Mouse (Mus musculus) liver, embryonic 14.5 days (tissue): ENCODE data around the gene Bcor. TPM values are rescaled to one million over a fixed set of nuclear protein-coding genes. Genes with fewer than 3 reads are reported as not detected.

Experiments used
- ATAC-seq: fragments of 200-750 bp; cut with Nextera tagmentation; 2 replicates; pipeline ENCODE4 v1.8.0; 2017; ENCODE audit warnings: moderate number of reproducible peaks, mild to moderate bottlenecking, moderate library complexity; ENCODE audit not compliant: insufficient read depth
- DNase-seq, 3 experiments: peaks; one replicate each; pipeline ENCODE4 v3.0.0-alpha.2; 2012 to 2013; ENCODE audit warnings: low read depth in 3 of 3, low spot score in 3 of 3
- H3K27ac ChIP-seq: fragments of 300-500 bp; sonication (generic); 2 replicates; pipeline ENCODE4 v1.5.1; 2014; ENCODE audit warnings: moderate library complexity, mild to moderate bottlenecking, control low read depth, inconsistent platforms
- H3K27me3 ChIP-seq: fragments of 300-500 bp; sonication (generic); 2 replicates; pipeline ENCODE4 v1.6.1; 2014; ENCODE audit warnings: mild to moderate bottlenecking, low read length, moderate library complexity; ENCODE audit not compliant: control insufficient read depth, insufficient read depth
- H3K36me3 ChIP-seq: fragments of 300-500 bp; sonication (generic); replicated peaks from 2 replicates; pipeline ENCODE4 v1.6.1; 2014; ENCODE audit warnings: low read depth; ENCODE audit not compliant: control insufficient read depth, insufficient read depth
- H3K4me1 ChIP-seq, 2 experiments: fragments of 200-500 bp in 1 of 2; fragments of 300-500 bp in 1 of 2; sonication (generic) in 1 of 2; replicated peaks; 2 replicates each; pipeline ENCODE4 v1.6.1; 2012 to 2014; ENCODE audit warnings: antibody characterized with exemption in 1 of 2, inconsistent platforms in 1 of 2, low read length in 1 of 2; ENCODE audit not compliant: control insufficient read depth in 2 of 2, insufficient read depth in 2 of 2
- H3K4me2 ChIP-seq: fragments of 300-500 bp; sonication (generic); 2 replicates; pipeline ENCODE4 v1.6.1; 2014; ENCODE audit warnings: low read depth, mild to moderate bottlenecking, control low read depth, moderate library complexity
- H3K4me3 ChIP-seq, 2 experiments: fragments of 200-500 bp in 1 of 2; fragments of 300-500 bp in 1 of 2; sonication (generic) in 1 of 2; 2 replicates each; pipeline ENCODE4 v1.5.1; 2012 to 2014; ENCODE audit warnings: low read depth in 2 of 2, low read length in 2 of 2, mild to moderate bottlenecking in 2 of 2, control low read depth in 1 of 2, inconsistent platforms in 1 of 2, moderate library complexity in 1 of 2; ENCODE audit not compliant: insufficient read depth in 1 of 2
- H3K9ac ChIP-seq: fragments of 300-500 bp; sonication (generic); replicated peaks from 2 replicates; pipeline ENCODE4 v1.6.1; 2014; ENCODE audit warnings: mild to moderate bottlenecking, control low read depth, moderate library complexity
- H3K9me3 ChIP-seq: fragments of 300-500 bp; sonication (generic); 2 replicates; pipeline ENCODE4 v1.6.1; 2016; ENCODE audit warnings: low read length, mixed read lengths; ENCODE audit not compliant: control insufficient read depth
- CTCF ChIP-seq: IDR thresholded peaks from 2 replicates; pipeline ENCODE4 v1.5.1; 2016; ENCODE audit warnings: antibody characterized with exemption, low read depth, control low read depth
- EP300 ChIP-seq: IDR thresholded peaks from 2 replicates; pipeline ENCODE4 v1.6.1; 2016; ENCODE audit warnings: antibody characterized with exemption, low read depth
- WGBS: fragments of 180-500 bp; shearing (Covaris S2); extraction: QIAGEN DNeasy Blood & Tissue Kit; methylation state at CpG from one replicate; pipeline ENCODE4 v1.1.7; 2014; ENCODE audit not compliant: insufficient replicate concordance; 5-methylcytosine and 5-hydroxymethylcytosine counted together
- polyA plus RNA-seq, 2 experiments: library from polyadenylated mRNA; depleted of rRNA in 1 of 2; stranded (reverse) in 1 of 2; unstranded in 1 of 2; fragments of >200 nt; fragmentation: Nextera tagmentation in 1 of 2; extraction: Ambion mirVana in 1 of 2; gene quantifications; 2 replicates each; pipeline versions ENCODE4 v1.2.1 to v1.2.3; 2012 to 2014

Bcor gene
- polyA plus RNA-seq (2012; rRNA removed) (3.5 and 4.6 TPM in 2 replicates), polyA plus RNA-seq (2014; fragmentation: Nextera tagmentation; extraction: Ambion mirVana) (4.7 TPM in 2 replicates)

DNA sequence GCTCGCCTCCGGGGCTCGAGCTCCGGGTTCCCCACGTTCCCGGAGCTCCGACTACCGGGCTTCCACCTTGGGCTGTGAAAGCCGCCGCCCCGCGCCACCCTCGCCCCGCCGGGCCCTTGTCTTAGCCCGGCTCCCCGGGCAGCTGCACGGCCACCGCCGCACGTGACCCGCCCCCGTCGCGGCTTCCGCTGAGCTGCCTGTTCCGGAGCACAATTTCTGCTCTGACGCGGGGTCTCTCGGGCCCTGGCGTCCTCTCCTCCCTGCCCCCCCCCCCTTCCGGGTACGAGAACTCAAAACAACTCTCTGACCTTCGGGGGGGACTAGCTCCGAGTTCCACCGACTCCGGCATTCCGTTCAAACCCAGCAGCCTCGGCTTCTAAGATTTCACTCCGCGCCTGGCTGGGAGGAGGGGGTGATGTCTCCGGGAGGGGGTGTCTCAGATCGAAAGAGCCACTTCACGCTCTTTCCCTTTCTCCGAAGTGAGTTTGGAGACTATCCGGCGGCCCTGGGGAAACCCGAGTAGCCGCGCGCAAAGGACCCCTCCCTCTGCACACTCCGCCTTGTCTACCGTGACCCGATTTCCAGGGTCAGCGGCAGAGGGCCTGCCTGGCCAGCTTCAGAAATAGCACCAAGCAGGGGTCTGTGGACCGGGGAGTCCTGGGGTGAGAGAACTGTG, at the start of gene Bcor:
Gene Bcor (minus strand): TSS at position 375 of the 676 bp plus-strand sequence.
- peak within 1 kb of the TSS; percentile 47 for H3K4me2 ChIP-seq
- 0 out of 4 replicates have a peak, but pooled peaks cover 0 to 2% of the 10 kb centered on the region in 2 experiments for H3K4me1 ChIP-seq
- no peak within 1 kb of the TSS for H3K9ac ChIP-seq
- TF ChIP-seq EP300 (no peak), CTCF (no peak)
- no peak for ATAC-seq
- H3K9me3 ChIP-seq: no peaks in the 10 kb centered on the region
- peak within 1 kb of the TSS; percentile 38 to 39 for H3K4me3 ChIP-seq
- H3K36me3 ChIP-seq: no peaks in the 10 kb centered on the region
- 5% methylated on average over 45 of the region's 56 CpGs for WGBS
- H3K27ac ChIP-seq: no peak within 1 kb of the TSS
- DNase-seq: no peak
- H3K27me3 ChIP-seq: peaks cover 57% of the 10 kb centered on the region

GRCm38 (mm10) chrX:12202951-12203350, 42.8 kb upstream of the Bcor start:
- no peak overlapping the region for H3K9ac ChIP-seq
- no peak overlapping the region for H3K27ac ChIP-seq
- H3K9me3 ChIP-seq: no peaks in the 10 kb centered on the region
- no peak for TF ChIP-seq CTCF
- TF ChIP-seq EP300: no peak
- no peak overlapping the region for H3K4me3 ChIP-seq
- DNase-seq (no peak), ATAC-seq (no peak)
- no peaks in the 10 kb centered on the region for H3K36me3 ChIP-seq
- H3K27me3 ChIP-seq: no peaks in the 10 kb centered on the region
- WGBS: 52% methylated on average over 3 of the region's 3 CpGs
- no peak overlapping the region for H3K4me2 ChIP-seq
- no peaks in the 10 kb centered on the region for H3K4me1 ChIP-seq

- ATAC-seq (no peak), DNase-seq (no peak)
- TF ChIP-seq EP300: no peak
- TF ChIP-seq CTCF: no peak
- WGBS: 68% methylated on average over 3 of the region's 3 CpGs
- H3K4me3 ChIP-seq: no peak overlapping the region
- H3K27me3 ChIP-seq: no peaks in the 10 kb centered on the region
- no peak overlapping the region for H3K9ac ChIP-seq
- no peak overlapping the region for H3K4me2 ChIP-seq
- H3K4me1 ChIP-seq: no peaks in the 10 kb centered on the region
- H3K27ac ChIP-seq: no peak overlapping the region
- H3K9me3 ChIP-seq: no peaks in the 10 kb centered on the region
- H3K36me3 ChIP-seq: no peaks in the 10 kb centered on the region
These were observed 41.0 kb upstream of the Bcor start for GRCm38 (mm10) chrX:12201111-12201510.

DNA sequence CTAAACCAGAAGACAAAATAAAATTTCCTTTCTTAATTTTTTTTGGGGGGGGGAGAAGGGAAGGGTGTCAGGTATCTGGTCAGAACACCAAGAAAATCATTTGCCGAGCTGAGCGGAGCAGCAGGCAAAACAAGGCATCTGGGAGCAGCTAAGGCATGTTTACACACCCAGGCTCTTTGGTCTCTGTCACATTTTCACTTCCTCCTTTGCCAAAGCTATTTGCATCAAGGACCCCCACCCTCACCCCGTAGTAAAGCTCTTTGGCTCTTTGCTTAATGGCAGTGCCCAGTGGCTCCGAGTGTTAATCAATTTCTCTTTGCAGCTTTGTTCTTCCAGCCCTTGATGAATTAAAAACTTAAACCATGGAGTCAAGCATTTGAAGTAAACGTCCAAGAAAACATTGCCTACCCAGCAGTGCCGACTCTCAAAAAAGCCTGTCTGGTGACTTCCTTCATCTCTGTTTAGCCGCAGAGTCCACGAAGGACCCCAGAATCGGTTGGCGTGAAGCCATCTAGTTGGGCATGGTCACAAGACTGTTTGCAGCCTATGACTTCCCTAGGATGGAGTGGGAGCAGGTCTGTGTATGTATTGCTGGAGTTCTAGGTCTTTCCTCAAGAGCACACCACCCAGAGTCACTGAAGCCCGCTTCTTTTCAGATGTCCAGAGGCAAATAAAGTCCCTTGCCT, 35.2 kb upstream of the Bcor start:
- TF ChIP-seq CTCF (no peak), EP300 (no peak)
- DNase-seq: no peak
- Histone ChIP-seq H3K4me3 (no peak overlapping the region), H3K4me2 (no peak overlapping the region), H3K27ac (no peak overlapping the region), H3K4me1 (no peaks in the 10 kb centered on the region), H3K36me3 (no peaks in the 10 kb centered on the region), H3K27me3 (no peaks in the 10 kb centered on the region), H3K9ac (no peak overlapping the region), H3K9me3 (no peaks in the 10 kb centered on the region)
- 45% methylated on average over 11 of the region's 11 CpGs for WGBS
- no peak for ATAC-seq

GRCm38 (mm10) chrX:12192343-12192742, 32.2 kb upstream of the Bcor start:
- no peak overlapping the region for H3K9ac ChIP-seq
- WGBS: 33% methylated on average over 2 of the region's 2 CpGs
- H3K4me3 ChIP-seq: no peak overlapping the region
- no peaks in the 10 kb centered on the region for H3K4me1 ChIP-seq
- TF ChIP-seq CTCF (no peak), EP300 (no peak)
- H3K27me3 ChIP-seq: no peaks in the 10 kb centered on the region
- H3K27ac ChIP-seq: no peak overlapping the region
- H3K36me3 ChIP-seq: no peaks in the 10 kb centered on the region
- no peak for DNase-seq
- no peak for ATAC-seq
- H3K4me2 ChIP-seq: no peak overlapping the region
- H3K9me3 ChIP-seq: no peaks in the 10 kb centered on the region
